Mouse (Mus musculus) liver, adult 2 months (tissue): ENCODE measurements around the gene Vars. TPM values are rescaled to one million over a fixed set of nuclear protein-coding genes. Genes with fewer than 3 reads are reported as not detected.
"Not testable (repeated sequence)": the region's sequence is repeated elsewhere in the genome, so short reads cannot be mapped to it uniquely, and the experiment has no call there.

Source experiments
- DNase-seq: peaks from one replicate; pipeline ENCODE4 v3.0.0-alpha.2; 2011; ENCODE audit warnings: low read depth, low spot score; ENCODE audit errors: extremely low read depth
- H3K27ac ChIP-seq: fragments of 200-500 bp; replicated peaks from 2 replicates; pipeline ENCODE4 v1.5.1; 2012; ENCODE audit warnings: low read depth, mild to moderate bottlenecking, control low read depth, inconsistent platforms, low read length; ENCODE audit not compliant: insufficient read depth
- H3K27me3 ChIP-seq: fragments of 200-500 bp; 2 replicates; pipeline ENCODE4 v1.6.1; 2012; ENCODE audit warnings: mild to moderate bottlenecking, moderate library complexity, low read length, inconsistent platforms; ENCODE audit not compliant: control insufficient read depth, insufficient read depth
- H3K36me3 ChIP-seq: fragments of 200-500 bp; 2 replicates; pipeline ENCODE4 v1.6.1; 2012; ENCODE audit warnings: low read length, inconsistent platforms; ENCODE audit not compliant: control insufficient read depth, insufficient read depth
- H3K4me1 ChIP-seq: fragments of 200-500 bp; 2 replicates; pipeline ENCODE4 v1.6.1; 2011; ENCODE audit warnings: low read length; ENCODE audit not compliant: control insufficient read depth, insufficient read depth
- H3K4me3 ChIP-seq: fragments of 200-500 bp; 2 replicates; pipeline ENCODE4 v1.5.1; 2011; ENCODE audit warnings: low read depth, mild to moderate bottlenecking, control low read depth, low read length, moderate library complexity; ENCODE audit not compliant: insufficient read depth
- H3K79me2 ChIP-seq: fragments of 200-500 bp; 2 replicates; pipeline ENCODE4 v1.6.1; 2012; ENCODE audit warnings: inconsistent platforms, mild to moderate bottlenecking, low read length, moderate library complexity; ENCODE audit not compliant: control insufficient read depth, insufficient read depth
- H3K9ac ChIP-seq: fragments of 200-500 bp; 2 replicates; pipeline ENCODE4 v1.6.1; 2012; ENCODE audit warnings: low read depth, mild to moderate bottlenecking, control low read depth, inconsistent platforms, low read length
- CTCF ChIP-seq: fragments of 200-500 bp; IDR thresholded peaks from 2 replicates; pipeline ENCODE4 v1.5.1; 2011; ENCODE audit warnings: low read depth, low read length, control low read depth
- POLR2A ChIP-seq: fragments of 200-500 bp; IDR thresholded peaks from 2 replicates; pipeline ENCODE4 v1.6.1; 2011; ENCODE audit warnings: low read length, control low read depth; ENCODE audit not compliant: insufficient read depth; ENCODE audit errors: extremely low read depth
- WGBS: fragments of 180-500 bp; shearing (Covaris S2); methylation state at CpG from one replicate; pipeline ENCODE4 v1.1.7; 2018; 5-methylcytosine and 5-hydroxymethylcytosine counted together
- polyA plus RNA-seq: library from polyadenylated mRNA; depleted of rRNA; stranded (reverse); fragments of >200 nt; gene quantifications from 2 replicates; pipeline ENCODE4 v1.2.3, GENCODE M21; 2012
- total RNA-seq: library from RNA; depleted of rRNA; stranded (reverse); fragments of >200 nt; gene quantifications from 2 replicates; pipeline ENCODE4 v1.2.3, GENCODE M21; 2014

The Vars gene
- total and polyA plus RNA-seq, 2 experiments = 11.8 to 52.7 TPM

DNA sequence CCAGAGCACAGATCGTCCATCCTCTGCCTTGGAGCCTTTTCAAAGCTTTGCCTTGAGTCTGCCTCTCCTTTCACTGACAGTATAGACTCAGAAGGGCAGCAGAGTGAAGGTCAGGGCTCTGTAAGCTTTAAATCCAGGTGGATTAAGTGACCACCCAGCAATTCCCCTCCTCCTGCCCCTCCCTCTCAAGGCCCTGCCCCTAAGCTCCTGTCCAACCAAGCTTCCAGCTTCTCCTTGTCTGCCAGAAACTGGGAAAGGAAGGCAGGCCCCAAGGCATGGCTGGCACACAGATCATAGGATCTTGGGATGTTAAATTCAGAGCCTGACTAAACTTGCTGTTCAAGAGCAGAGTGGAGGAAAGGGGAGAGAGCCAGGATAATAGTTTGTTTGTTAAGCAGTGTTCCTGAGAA lies 36.1 kb upstream of the Vars start:
- Histone ChIP-seq H3K27me3 (no peaks in the 10 kb centered on the region), H3K4me3 (no peak overlapping the region), H3K4me1 (peaks cover 5% of the 10 kb centered on the region), H3K9ac (no peak overlapping the region), H3K36me3 (no peaks in the 10 kb centered on the region), H3K27ac (peak overlapping the region; percentile 0; the same call in 1 of the 2 replicates), H3K79me2 (no peaks in the 10 kb centered on the region)
- DNase-seq = no peak
- 44% methylated on average over 1 of the region's 1 CpGs for WGBS
- TF ChIP-seq CTCF = no peak
- no peak for TF ChIP-seq POLR2A

DNA sequence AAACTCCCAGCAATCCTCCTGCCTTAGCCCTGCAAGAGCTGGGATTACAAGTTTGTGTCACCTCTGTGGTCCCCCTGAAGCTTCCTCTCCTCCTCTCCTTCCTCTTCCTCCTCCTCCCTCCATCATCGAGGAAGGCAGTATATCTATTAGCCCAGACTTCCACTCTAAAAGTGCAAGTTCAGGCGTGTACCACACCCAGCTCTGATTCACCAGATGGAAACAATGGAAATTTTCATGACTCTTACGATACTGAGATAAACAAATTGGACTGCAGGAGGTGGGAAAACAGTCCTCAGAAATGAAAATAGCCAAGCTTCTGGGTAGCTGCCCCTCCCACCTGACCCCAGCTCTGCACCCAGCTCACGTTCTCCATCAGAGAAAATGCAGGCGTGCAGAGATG lies 35.2 kb upstream of the Vars start:
- no peaks in the 10 kb centered on the region for H3K36me3 ChIP-seq
- 75% methylated on average over 5 of the region's 5 CpGs for WGBS
- no peak for TF ChIP-seq POLR2A
- TF ChIP-seq CTCF = no peak
- no peak for DNase-seq
- H3K27ac ChIP-seq = peak overlapping the region; percentile 65; the same call in 1 of the 2 replicates
- no peaks in the 10 kb centered on the region for H3K4me1 ChIP-seq
- H3K4me3 ChIP-seq = no peak overlapping the region
- no peaks in the 10 kb centered on the region for H3K79me2 ChIP-seq
- no peaks in the 10 kb centered on the region for H3K27me3 ChIP-seq
- no peak overlapping the region for H3K9ac ChIP-seq

DNA sequence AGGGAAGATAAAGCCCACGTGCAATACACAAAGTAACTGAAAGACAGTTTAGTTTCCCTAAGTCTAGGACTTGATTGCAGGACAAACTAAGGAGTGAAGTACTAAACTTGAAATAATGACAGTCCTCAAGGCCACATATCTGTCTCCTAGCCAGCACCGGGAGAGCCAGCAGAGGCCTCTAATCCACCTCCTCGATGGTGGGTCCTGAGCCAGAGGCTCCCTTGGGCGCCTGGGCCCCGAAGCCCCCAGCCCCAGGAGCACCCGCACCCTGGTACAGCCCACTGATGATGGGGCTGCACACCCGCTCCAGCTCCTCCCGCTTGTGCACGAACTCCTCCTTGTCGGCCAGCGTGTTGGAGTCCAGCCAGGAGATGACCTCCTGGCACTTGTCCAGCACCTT lies 31.0 kb upstream of the Vars start, which contains the start of gene Gm20481:
Gm20481 (plus strand) TSS at position 91 of the 400 bp plus-strand sequence.
- not testable (repeated sequence) for H3K4me1 ChIP-seq, H3K79me2 ChIP-seq, H3K4me3 ChIP-seq, H3K27ac ChIP-seq, DNase-seq, H3K27me3 ChIP-seq, H3K36me3 ChIP-seq, H3K9ac ChIP-seq
- 58% methylated on average over 8 of the region's 11 CpGs for WGBS

DNA sequence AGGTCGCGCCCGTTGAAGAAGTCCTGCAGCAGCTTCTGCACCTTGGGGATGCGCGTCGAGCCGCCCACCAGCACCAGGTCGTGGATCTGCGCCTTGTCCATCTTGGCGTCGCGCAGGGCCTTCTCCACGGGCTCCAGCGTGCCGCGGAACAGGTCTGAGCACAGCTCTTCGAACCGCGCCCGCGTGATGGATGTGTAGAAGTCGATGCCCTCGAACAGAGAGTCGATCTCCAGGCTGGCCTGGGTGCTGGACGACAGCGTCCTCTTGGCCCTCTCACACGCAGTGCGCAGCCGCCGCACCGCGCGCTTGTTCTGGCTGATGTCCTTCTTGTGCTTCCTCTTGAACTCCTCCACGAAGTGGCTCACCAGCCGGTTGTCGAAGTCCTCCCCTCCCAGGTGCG lies 29.9 kb upstream of the Vars start:
- not testable (repeated sequence) for H3K27ac ChIP-seq, H3K4me3 ChIP-seq, H3K79me2 ChIP-seq, H3K4me1 ChIP-seq, H3K36me3 ChIP-seq, DNase-seq, H3K9ac ChIP-seq, H3K27me3 ChIP-seq
- 34% methylated on average over 24 of the region's 37 CpGs for WGBS

DNA sequence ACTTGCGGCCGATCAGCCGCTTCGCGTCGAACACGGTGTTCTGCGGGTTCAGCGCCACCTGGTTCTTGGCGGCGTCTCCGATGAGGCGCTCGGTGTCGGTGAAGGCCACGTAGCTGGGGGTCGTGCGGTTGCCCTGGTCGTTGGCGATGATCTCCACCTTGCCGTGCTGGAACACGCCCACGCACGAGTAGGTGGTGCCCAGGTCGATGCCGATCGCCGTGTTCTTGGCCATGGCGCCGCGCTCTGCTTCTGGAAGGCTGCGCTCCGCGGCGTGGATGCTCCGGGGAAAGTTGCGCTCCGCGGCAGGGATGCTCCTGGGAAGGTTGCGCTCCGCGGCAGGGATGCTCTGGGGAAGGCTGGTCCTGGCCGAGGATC lies 29.1 kb upstream of the Vars start:
- Histone ChIP-seq H3K9ac (peak overlapping the region; percentile 49; the same call in 1 of the 2 replicates), H3K4me3 (peak overlapping the region; percentile 47)
- not testable (repeated sequence) for H3K27ac ChIP-seq, H3K36me3 ChIP-seq, H3K79me2 ChIP-seq, DNase-seq, H3K27me3 ChIP-seq, H3K4me1 ChIP-seq
- 3% methylated on average over 22 of the region's 43 CpGs for WGBS

DNA sequence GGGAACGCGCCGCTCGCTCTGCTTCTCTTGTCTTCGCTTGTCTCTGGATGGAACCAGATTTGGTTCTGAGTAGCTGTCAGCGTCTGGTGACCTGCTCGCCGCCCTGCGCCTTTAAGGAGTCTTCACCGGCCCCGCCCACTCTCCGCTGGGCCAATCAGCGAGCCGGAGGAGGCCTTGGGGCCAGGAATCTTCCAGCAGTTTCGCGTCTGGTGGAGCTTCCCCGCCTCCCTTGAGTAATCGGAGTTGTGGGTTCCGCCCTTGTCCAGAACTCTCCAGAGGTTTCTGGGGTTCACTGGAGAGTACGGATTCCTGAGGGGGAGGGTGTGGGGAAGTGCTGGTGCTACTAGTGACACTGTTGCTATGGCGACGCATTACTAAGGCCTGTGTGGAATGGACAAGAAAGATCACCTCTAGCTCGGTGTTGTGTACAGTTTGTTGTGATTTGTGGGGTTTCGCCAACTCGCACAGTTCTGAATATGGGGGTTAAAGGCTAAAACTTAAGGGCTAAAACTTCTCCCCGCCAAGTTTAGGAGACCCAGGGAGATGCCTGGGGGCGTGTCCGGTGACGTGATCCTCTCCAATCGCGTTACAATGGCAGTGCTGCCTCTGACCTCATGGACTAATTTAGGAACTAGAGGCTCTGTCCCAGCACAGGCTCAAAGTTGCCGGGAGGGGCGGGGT lies 28.6 kb upstream of the Vars start, which contains the start of the genes Hspa1a and Hspa1l:
Hspa1a (minus strand) TSS at position 88 of the 681 bp plus-strand sequence.
Hspa1l (plus strand) TSS at position 635 of the 681 bp plus-strand sequence.
- 0 out of 2 replicates have a peak, but pooled peaks have one; percentile 30 for TF ChIP-seq POLR2A
- H3K27me3 ChIP-seq, H3K36me3 ChIP-seq, H3K4me1 ChIP-seq, H3K27ac ChIP-seq, H3K79me2 ChIP-seq: not testable (repeated sequence)
- 4% methylated on average over 33 of the region's 33 CpGs for WGBS
- Histone ChIP-seq H3K4me3 (peak within 1 kb of the TSS; percentile 47), H3K9ac (peak within 1 kb of the TSS; percentile 49)
- DNase-seq = peak; percentile 56
